Mouse (Mus musculus) liver, embryonic 14.5 days (tissue): ENCODE data around the gene Ttc21b.

ENCODE experiments used
- CTCF ChIP-seq: IDR thresholded peaks from 2 replicates; pipeline ENCODE4 v1.5.1; 2016; ENCODE audit warnings: antibody characterized with exemption, low read depth, control low read depth
- EP300 ChIP-seq: IDR thresholded peaks from 2 replicates; pipeline ENCODE4 v1.6.1; 2016; ENCODE audit warnings: antibody characterized with exemption, low read depth

DNA sequence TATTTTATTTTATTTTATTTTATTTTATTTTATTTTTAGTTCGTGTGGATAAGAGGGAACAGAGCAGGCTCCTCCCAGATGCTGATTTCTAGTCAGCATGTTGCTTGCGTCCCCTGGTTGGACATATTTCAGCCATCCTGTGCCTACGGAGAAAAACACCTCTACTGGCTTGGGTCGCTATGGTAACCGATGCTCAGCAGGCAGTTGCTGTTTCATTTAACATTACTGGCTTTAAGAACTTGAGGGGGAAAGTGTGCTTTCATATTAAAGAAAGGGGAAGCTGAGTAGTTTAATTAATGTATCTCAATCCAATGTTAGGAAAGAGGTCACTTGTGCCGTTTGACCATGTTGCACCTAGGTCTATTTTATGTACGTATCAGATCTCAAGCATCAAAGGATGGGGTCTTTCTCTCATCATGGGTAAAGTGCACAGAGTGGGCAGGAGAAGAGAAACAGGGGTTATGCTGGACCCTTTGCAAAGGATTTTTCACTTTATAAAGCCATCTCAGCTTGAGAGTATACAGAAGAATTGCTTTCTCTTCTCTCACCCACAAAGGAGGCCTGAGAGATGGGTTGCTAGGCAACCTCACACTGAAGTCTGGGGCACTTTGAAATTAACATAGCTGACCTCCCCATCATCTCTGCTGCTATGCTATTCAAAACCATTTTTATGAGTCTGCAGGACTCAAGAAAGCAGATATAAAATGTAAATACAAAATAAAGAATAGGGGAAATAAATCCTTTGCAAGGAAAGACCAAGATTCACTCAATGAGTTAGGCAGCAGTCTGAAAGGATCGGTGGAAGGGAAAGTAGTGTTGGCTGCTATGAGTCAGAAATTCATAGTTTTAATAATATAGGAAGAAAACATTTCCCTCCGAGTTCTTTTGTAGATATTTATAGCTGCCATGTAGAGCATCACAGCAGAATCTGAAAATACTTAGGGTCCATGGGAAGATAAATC, 78.2 kb downstream of the Ttc21b start:
- no peak for TF ChIP-seq CTCF
- TF ChIP-seq EP300: no peak
